14 mouse cellular contexts compared by ENCODE assay signal in the genomic region with DNA sequence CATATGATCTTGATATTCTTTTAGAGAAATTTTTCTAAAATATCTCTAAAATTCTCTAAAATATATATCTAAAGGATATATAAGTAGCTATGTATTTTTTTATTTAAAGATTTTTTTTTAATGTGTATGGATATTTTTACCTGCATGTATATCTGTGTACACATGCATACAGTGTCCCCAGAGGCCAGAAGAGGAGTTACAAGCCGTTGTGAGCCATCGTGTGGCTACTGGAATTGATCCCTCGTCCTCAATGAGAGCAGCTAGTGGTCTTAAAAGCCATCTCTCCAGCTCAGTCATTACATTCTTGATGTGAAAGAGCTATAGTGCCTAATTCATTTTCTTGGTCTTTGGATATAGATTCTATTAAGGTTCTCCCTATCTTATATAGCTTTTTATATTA. TPM values are rescaled to one million over a fixed set of nuclear protein-coding genes. Genes with fewer than 3 reads are reported as not detected.
DNase-seq lines count a peak whose midpoint lies in the region; ATAC-seq and TF ChIP-seq lines count a peak whose summit lies in the region.
"Had no signal": no experiment of that assay in that cellular context is flagged by ENCODE, and none has a peak within 500 bp of the region (broad histone marks: within the 10 kb centered on the region; RNA-seq: fewer than 3 reads in every experiment).

No protein-coding gene starts in this region.

- H3K9me3 ChIP-seq in heart, postnatal 0 days (replicated peaks; ENCODE audit: control insufficient read depth, low read length), result no peaks in the 10 kb centered on the region
- H3K9me3 ChIP-seq in midbrain, embryonic 11.5 days (ENCODE audit: control insufficient read depth, low read length), result no peaks in the 10 kb centered on the region
- H3K9me3 ChIP-seq in midbrain, embryonic 13.5 days, result no peaks in the 10 kb centered on the region
- no peaks in the 10 kb centered on the region for H3K9me3 ChIP-seq in forebrain, embryonic 10.5 days
- H3K9me3 ChIP-seq: embryonic facial prominence, embryonic 13.5 days; limb, embryonic 13.5 days; megakaryocyte, embryonic 14.5 days had no signal

- no peak overlapping the region for H3K9ac ChIP-seq in heart, postnatal 0 days (replicated peaks; ENCODE audit: low read depth, low read length)
- no peak overlapping the region for H3K9ac ChIP-seq in midbrain, embryonic 11.5 days (ENCODE audit: low read length)
- H3K9ac ChIP-seq in midbrain, embryonic 13.5 days (replicated peaks), result no peak overlapping the region
- H3K9ac ChIP-seq: embryonic facial prominence, embryonic 13.5 days; limb, embryonic 13.5 days had no signal

- H3K27me3 ChIP-seq in heart, postnatal 0 days (ENCODE audit: control insufficient read depth, insufficient read depth, low read length), result no peaks in the 10 kb centered on the region
- no peaks in the 10 kb centered on the region for H3K27me3 ChIP-seq in midbrain, embryonic 11.5 days (ENCODE audit: control insufficient read depth, insufficient read depth, low read length)
- no peaks in the 10 kb centered on the region for H3K27me3 ChIP-seq in midbrain, embryonic 13.5 days
- H3K27me3 ChIP-seq in splenic B cell, adult 2 months (ENCODE audit: control insufficient read depth, insufficient read depth, low read length, poor library complexity, severe bottlenecking), result no peaks in the 10 kb centered on the region
- H3K27me3 ChIP-seq in forebrain, embryonic 10.5 days (ENCODE audit: poor library complexity, severe bottlenecking), result no peaks in the 10 kb centered on the region
- H3K27me3 ChIP-seq: embryonic facial prominence, embryonic 13.5 days; limb, embryonic 13.5 days; megakaryocyte, embryonic 14.5 days had no signal

- intact Hi-C loops in heart, postnatal 25 days (cut with DNase I), result no loop called here

- H3K4me2 ChIP-seq in heart, postnatal 0 days (ENCODE audit: low read depth, low read length), result no peak overlapping the region
- H3K4me2 ChIP-seq in midbrain, embryonic 11.5 days, result no peak overlapping the region
- H3K4me2 ChIP-seq in midbrain, embryonic 13.5 days (replicated peaks), result no peak overlapping the region
- H3K4me2 ChIP-seq: embryonic facial prominence, embryonic 13.5 days; heart, embryonic 11.5 days; limb, embryonic 13.5 days had no signal

- no peak for TF ChIP-seq EP300 in heart, postnatal 0 days (IDR thresholded peaks at IDR 0.05; ENCODE audit: low read depth)

- ATAC-seq in heart, postnatal 0 days (ENCODE audit: insufficient read depth, low read depth), result no peak
- no peak for ATAC-seq in midbrain, embryonic 11.5 days (ENCODE audit: low FRiP score)
- no peak for ATAC-seq in midbrain, embryonic 13.5 days
- peak; percentile 32 for ATAC-seq in activated CD4-positive, CD25-positive, alpha-beta regulatory T cell, adult 4 months
- ATAC-seq: hindbrain, embryonic 16.5 days had no signal

- H3K36me3 ChIP-seq in heart, postnatal 0 days (replicated peaks; ENCODE audit: control insufficient read depth, insufficient read depth, low read length), result peaks cover 69% of the 10 kb centered on the region
- peaks cover 21% of the 10 kb centered on the region for H3K36me3 ChIP-seq in midbrain, embryonic 11.5 days (ENCODE audit: control insufficient read depth, insufficient read depth, low read length)
- H3K36me3 ChIP-seq in midbrain, embryonic 13.5 days, result peaks cover 75% of the 10 kb centered on the region
- H3K36me3 ChIP-seq in splenic B cell, adult 2 months (ENCODE audit: control insufficient read depth, insufficient read depth, low read length, poor library complexity, severe bottlenecking), result peaks cover 43% of the 10 kb centered on the region
- peaks cover 90% of the 10 kb centered on the region for H3K36me3 ChIP-seq in forebrain, embryonic 10.5 days (replicated peaks)

- WGBS in heart, postnatal 0 days, result 22% methylated on average over 3 of the region's 3 CpGs
- 36% methylated on average over 3 of the region's 3 CpGs for WGBS in midbrain, embryonic 11.5 days
- 29% methylated on average over 3 of the region's 3 CpGs for WGBS in midbrain, embryonic 13.5 days
- WGBS in forebrain, embryonic 10.5 days, result 45% methylated on average over 3 of the region's 3 CpGs

- TF ChIP-seq CTCF in heart, postnatal 0 days (IDR thresholded peaks at IDR 0.05; ENCODE audit: low read depth), result peak; percentile 30; the same call in 1 of the 2 replicates

- DNase-seq in heart, postnatal 0 days (ENCODE audit: low spot score), result no peak
- DNase-seq in heart, postnatal 25 days (ENCODE audit: low spot score), result no peak
- peak; percentile 26 for DNase-seq in midbrain, embryonic 11.5 days (ENCODE audit: low spot score, missing footprints)
- peak; percentile 55 for DNase-seq in splenic B cell, adult 2 months (ENCODE audit: low read depth, low spot score)
- DNase-seq in urinary bladder, postnatal 10 days (ENCODE audit: low spot score), result no peak
- no peak for DNase-seq in forebrain, embryonic 10.5 days (ENCODE audit: extremely low spot score, low spot score)

- no peaks in the 10 kb centered on the region for H3K4me1 ChIP-seq in heart, postnatal 0 days (ENCODE audit: control insufficient read depth, insufficient read depth)
- H3K4me1 ChIP-seq in midbrain, embryonic 11.5 days (ENCODE audit: control insufficient read depth, insufficient read depth, low read length), result no peaks in the 10 kb centered on the region
- no peaks in the 10 kb centered on the region for H3K4me1 ChIP-seq in midbrain, embryonic 13.5 days (replicated peaks)
- no peaks in the 10 kb centered on the region for H3K4me1 ChIP-seq in forebrain, embryonic 10.5 days
- H3K4me1 ChIP-seq: embryonic facial prominence, embryonic 13.5 days; limb, embryonic 13.5 days; megakaryocyte, embryonic 14.5 days had no signal

- H3K4me3 ChIP-seq in heart, postnatal 0 days (ENCODE audit: low read depth, low read length), result no peak overlapping the region
- H3K4me3 ChIP-seq in midbrain, embryonic 11.5 days (ENCODE audit: low read depth, low read length), result no peak overlapping the region
- H3K4me3 ChIP-seq in midbrain, embryonic 13.5 days (replicated peaks), result no peak overlapping the region
- no peak overlapping the region for H3K4me3 ChIP-seq in forebrain, embryonic 10.5 days
- H3K4me3 ChIP-seq: embryonic facial prominence, embryonic 13.5 days; limb, embryonic 13.5 days; megakaryocyte, embryonic 14.5 days had no signal

- H3K27ac ChIP-seq in heart, postnatal 0 days (ENCODE audit: low read depth), result no peak overlapping the region
- H3K27ac ChIP-seq in midbrain, embryonic 11.5 days (ENCODE audit: low read depth, low read length), result no peak overlapping the region
- H3K27ac ChIP-seq in midbrain, embryonic 13.5 days, result no peak overlapping the region
- H3K27ac ChIP-seq in forebrain, embryonic 10.5 days, result no peak overlapping the region
- H3K27ac ChIP-seq: embryonic facial prominence, embryonic 13.5 days; limb, embryonic 13.5 days had no signal

RNA-seq across cellular contexts. Expression of gene Crip3, which starts 20.2 kb away (rescaled TPM):
- 1.5 TPM in 1 of 2 replicates, not detected in the other for total RNA-seq in heart, postnatal 0 days (2014; rRNA removed; ENCODE audit: low replicate concordance)
- polyA plus RNA-seq in heart, postnatal 0 days (2015; fragmentation: Nextera tagmentation; extraction: Ambion mirVana), result 0.48 and 1.00 TPM in 2 replicates
- total RNA-seq in heart, postnatal 25 days (2021), result under 1 TPM in 1 of 2 experiments, not detected in 1; 0.62 TPM
- 0.55 and 0.85 TPM in 2 replicates for polyA plus RNA-seq in midbrain, embryonic 11.5 days (2014; fragmentation: Nextera tagmentation; extraction: Ambion mirVana)
- 2.1 TPM in 2 replicates for polyA plus RNA-seq in midbrain, embryonic 13.5 days (2015; fragmentation: Nextera tagmentation; extraction: Ambion mirVana)
- not detected for polyA plus RNA-seq in activated CD4-positive, CD25-positive, alpha-beta regulatory T cell, adult 4 months (2017; shearing (Covaris generic))
- polyA plus RNA-seq in forebrain, embryonic 10.5 days (2016; fragmentation: Nextera tagmentation; extraction: Ambion mirVana), result 0.76 TPM in 1 of 2 replicates, not detected in the other

RNA-seq across cellular contexts. Expression of gene Zfp318, which starts 24.9 kb away (rescaled TPM):
- 5.3 and 18.1 TPM in 2 replicates for total RNA-seq in heart, postnatal 0 days (2014; rRNA removed; ENCODE audit: low replicate concordance)
- polyA plus RNA-seq in heart, postnatal 0 days (2015; fragmentation: Nextera tagmentation; extraction: Ambion mirVana), result 4.2 and 4.4 TPM in 2 replicates
- 10 to 100 TPM; 16.5 to 18.8 TPM for total RNA-seq in heart, postnatal 25 days (2021)
- 14.0 and 14.8 TPM in 2 replicates for polyA plus RNA-seq in midbrain, embryonic 11.5 days (2014; fragmentation: Nextera tagmentation; extraction: Ambion mirVana)
- polyA plus RNA-seq in midbrain, embryonic 13.5 days (2015; fragmentation: Nextera tagmentation; extraction: Ambion mirVana), result 14.4 and 16.6 TPM in 2 replicates
- 1 to 10 TPM; 5.4 TPM for polyA plus RNA-seq in activated CD4-positive, CD25-positive, alpha-beta regulatory T cell, adult 4 months (2017; shearing (Covaris generic))
- polyA plus RNA-seq in forebrain, embryonic 10.5 days (2016; fragmentation: Nextera tagmentation; extraction: Ambion mirVana), result 6.8 and 7.1 TPM in 2 replicates

RNA-seq across cellular contexts. Expression of gene Slc22a7, which starts 29.8 kb away (rescaled TPM):
- not detected in 2 replicates for total RNA-seq in heart, postnatal 0 days (2014; rRNA removed; ENCODE audit: low replicate concordance)
- not detected in 2 replicates for polyA plus RNA-seq in heart, postnatal 0 days (2015; fragmentation: Nextera tagmentation; extraction: Ambion mirVana)
- total RNA-seq in heart, postnatal 25 days (2021), result not detected
- not detected in 2 replicates for polyA plus RNA-seq in midbrain, embryonic 11.5 days (2014; fragmentation: Nextera tagmentation; extraction: Ambion mirVana)
- not detected in 2 replicates for polyA plus RNA-seq in midbrain, embryonic 13.5 days (2015; fragmentation: Nextera tagmentation; extraction: Ambion mirVana)
- polyA plus RNA-seq in activated CD4-positive, CD25-positive, alpha-beta regulatory T cell, adult 4 months (2017; shearing (Covaris generic)), result not detected
- polyA plus RNA-seq in forebrain, embryonic 10.5 days (2016; fragmentation: Nextera tagmentation; extraction: Ambion mirVana), result not detected in 2 replicates
- polyA plus RNA-seq: embryonic facial prominence, embryonic 13.5 days; heart, embryonic 11.5 days; hindbrain, embryonic 16.5 days; limb, embryonic 13.5 days; neural tube, embryonic 14.5 days had no signal

Comparison
In these comparisons a context has a peak if more than half of its experiments do, and no peak if none do; other contexts are left out.
1. DNase-seq: peak in midbrain, embryonic 11.5 days (single experiment) and splenic B cell, adult 2 months (single experiment); none in heart, postnatal 0 days (single experiment), heart, postnatal 25 days (single experiment), urinary bladder, postnatal 10 days (single experiment) and forebrain, embryonic 10.5 days (single experiment).